Mouse (Mus musculus) liver, postnatal 0 days (tissue): ENCODE measurements around the gene 1600002K03Rik.

Source experiments
- CTCF ChIP-seq: sonication (generic); IDR thresholded peaks from 2 replicates; pipeline ENCODE4 v1.5.1; 2016; ENCODE audit warnings: antibody characterized with exemption, low read depth
- EP300 ChIP-seq: IDR thresholded peaks from 2 replicates; pipeline ENCODE4 v1.6.1; 2016; ENCODE audit warnings: antibody characterized with exemption, low read depth, mild to moderate bottlenecking

DNA sequence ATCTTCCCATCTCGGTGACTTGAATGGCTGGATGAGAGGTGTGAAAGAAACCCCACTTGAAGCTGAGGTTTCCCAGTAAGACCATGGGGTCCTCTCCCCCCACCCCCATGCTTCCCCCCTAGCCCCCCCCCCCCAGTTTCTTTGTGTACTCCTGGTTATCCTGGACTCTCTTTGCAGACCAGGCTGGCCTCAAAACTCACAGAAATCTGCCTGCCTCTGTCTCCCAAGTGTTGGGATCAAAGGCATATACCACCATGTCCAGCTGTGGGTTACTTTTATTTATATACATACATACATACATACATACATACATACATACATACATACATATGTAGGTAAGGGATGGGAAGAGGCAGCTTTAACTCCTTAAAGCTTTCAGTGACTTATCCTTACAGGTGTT lies 3.7 kb upstream of the 1600002K03Rik start:
- TF ChIP-seq CTCF (no peak), EP300 (no peak)
